Mouse (Mus musculus): ENCODE results near the gene Gm6525.

Gm6525 gene

DNA sequence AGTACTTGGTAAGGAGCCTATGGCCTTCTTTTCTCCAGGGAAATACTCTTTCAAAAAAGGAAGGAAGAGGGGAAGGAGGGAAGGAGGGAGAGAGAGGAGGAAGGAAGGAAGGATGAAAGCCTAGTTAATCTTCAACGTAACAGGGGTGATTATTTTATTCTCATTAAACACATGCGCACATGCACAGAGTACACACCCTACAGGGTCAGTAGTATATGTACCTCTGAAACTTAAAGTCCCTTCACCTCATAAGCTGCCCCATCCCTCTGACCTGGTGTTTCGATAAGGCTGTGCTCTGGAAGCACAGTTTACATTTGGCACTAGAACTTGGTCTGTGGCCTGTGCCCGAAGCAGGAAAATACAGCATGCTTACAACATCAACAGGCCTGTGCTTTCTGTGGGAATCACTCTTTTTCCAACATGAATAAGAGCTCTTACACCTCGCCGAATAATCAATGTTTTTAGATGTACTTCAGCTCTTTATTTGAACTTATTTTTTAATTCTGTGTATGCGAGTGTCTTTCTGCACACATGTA is 37.5 kb downstream of the Gm6525 start:
- DNase-seq (ENCODE audit: low read depth), result no peak

DNA sequence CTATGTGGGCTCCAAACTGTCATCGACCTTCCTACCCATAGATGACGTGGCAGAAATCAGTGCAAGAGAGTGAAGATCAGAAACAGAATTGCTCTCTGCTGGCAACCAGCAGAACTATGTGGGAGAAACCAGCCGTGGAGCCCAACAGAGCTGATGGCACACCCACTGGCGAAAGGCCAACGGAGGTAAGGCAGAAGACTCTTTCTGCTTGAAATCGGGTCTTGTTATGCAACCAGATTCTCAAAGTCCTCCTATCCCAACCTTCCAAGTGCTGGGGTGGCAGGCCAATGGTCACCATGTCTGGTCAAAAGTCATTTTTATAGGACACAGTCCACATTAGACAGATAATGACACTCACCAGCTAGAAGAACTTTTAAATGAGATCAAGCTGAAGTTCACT is 40.6 kb downstream of the Gm6525 start:
- DNase-seq (ENCODE audit: low read depth), result no peak

DNA sequence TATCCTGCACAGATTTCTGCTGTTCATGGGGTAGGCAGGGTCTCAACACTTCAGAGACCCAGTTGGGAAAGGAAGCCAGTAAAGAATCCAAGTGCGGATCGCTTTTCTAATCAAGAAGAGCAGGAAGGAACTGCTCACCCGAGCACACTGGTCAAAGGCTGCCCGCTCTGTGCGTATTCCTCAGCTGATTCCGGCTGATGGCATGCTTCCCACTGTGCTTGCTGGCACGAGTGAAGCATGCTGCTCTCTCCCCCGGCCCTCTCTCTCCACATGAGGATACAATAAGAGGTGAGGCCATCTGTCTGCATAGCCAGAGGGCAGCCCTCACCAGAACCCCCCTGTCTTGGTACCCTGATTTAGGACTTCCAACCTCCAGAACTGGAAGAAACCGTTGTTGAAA is 41.3 kb downstream of the Gm6525 start:
- no peak for DNase-seq (ENCODE audit: low read depth)

DNA sequence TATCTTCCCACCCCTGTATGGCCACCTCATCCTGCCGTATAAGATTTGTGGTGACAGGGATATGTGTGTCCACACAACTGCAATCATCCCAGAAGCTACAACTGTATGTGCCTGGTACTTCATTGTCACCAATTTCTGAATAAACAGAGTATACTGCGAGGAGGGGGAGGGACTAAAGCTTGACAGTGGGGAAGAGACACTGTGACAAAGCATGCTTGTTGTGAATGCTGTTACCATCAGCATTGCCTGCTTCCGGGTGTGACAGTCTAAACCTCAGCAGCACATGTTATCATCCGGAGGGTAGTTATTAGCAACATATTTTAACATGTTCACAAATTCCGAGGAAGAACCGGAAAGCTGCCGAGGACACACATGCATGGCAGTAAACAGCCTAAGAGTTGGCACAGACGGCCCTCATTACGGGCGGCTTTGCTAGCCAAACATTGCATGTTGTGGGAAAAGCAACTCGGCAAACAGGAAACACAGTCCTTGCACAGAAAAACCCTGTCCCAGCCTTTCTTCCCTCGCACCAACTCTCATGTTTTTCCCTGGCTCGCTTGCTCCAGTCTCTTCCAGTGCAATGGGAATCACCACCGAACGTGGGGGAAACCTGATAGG is 41.9 kb downstream of the Gm6525 start:
- DNase-seq (ENCODE audit: low read depth), result no peak

DNA sequence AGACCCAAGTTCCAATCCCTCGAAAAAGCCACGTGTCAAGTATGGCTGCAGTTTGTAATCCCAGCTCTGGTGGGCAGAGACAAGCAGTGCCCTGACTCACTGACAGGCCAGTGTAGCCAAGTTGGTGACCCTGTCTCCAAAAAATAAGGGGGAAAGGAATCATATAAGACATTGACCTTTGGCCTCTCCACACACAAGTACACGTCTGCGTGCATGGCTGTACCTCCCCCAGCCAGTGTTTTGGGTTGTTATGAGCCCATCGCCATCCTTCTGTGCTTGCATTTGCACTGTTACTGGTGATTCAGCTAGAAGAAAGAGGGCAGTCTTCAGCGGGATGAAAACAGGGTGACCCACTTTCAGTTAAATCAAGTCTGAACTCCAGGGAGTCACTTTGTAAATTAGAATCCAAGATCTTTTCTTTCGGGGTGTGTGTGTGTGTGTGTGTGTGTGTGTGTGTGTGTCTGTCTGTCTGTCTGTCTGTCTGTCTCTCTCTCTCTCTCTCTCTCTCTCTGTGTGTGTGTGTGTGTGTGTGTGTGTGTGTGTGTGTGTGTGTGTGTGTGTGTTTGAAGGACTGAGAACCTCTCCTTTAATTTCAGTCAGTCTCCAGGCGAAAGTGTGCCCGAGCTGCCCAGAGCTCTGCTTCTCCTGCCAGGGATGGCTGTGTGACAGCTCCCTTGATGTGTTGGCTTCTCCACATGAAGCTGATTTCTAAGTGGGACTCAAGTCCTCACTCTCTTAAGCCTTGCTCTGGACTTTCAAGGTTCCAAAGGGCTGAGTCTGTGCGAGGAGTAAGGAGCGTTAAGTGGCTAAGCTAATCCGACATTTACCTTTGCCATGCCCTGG is 43.4 kb downstream of the Gm6525 start:
- no peak for DNase-seq (ENCODE audit: low read depth)

DNA sequence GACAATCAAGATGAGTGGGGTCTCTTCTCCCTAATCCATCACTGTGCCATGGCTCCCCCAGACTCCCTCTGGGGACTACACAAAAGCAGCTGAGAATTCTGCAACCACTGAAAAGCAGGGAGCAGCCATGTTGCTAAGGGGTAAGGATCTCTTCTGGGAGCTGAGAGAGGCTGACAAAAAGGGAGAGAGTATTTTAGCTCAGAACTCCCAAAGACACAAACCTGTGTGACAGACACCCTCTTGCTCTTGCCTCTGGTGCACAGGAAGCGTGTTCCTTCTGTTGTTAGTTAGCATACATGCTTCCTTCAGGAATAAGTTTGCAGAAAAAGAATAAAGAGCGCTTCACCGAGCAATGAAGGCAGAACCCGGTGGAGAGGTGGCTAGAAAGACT is 44.1 kb downstream of the Gm6525 start:
- DNase-seq (ENCODE audit: low read depth), result no peak

DNA sequence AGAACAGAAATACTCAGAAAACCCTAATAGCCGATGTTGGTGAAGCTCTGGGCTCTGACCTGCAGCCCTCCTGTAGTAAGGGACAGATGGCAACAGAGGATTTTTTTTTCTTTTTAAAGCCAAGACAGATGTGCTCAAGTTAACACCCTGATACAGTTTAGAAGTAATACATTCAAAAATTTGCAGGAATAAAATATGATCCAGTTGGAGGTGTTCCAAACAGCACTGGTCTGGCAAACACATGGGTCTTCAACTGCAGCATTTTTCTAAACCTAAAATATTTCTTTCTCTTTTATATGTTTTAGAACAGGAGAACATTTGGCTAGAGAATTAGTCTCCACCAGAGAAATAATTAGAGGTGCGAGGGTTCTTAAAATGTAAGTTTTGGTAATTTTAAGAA is 44.6 kb downstream of the Gm6525 start:
- DNase-seq (ENCODE audit: low read depth), result no peak

DNA sequence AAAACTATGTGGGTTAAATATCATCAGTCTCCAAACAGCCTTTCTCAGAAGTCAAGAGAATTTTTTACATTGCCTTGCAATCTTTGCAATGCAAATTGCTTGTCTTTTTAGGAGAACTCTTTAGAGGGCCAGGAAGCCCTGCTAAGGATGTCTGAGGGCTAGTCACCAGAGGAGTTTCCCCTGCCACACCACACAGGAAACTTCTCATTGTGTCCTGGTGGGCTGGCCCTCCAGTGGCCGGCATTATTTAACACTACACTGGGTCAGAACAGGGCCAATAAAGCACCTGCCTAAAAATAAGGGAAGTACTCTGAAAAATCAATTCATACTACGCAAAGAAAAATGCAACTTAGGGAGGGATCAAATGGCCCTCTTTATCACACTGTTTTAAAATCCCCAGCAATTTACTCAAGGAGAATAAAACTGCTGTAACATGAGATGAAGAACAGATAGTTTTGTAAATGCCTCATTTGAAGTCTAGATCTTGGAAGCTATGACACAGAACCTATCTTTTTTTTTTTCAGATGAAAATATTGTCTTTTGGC is 45.3 kb downstream of the Gm6525 start:
- DNase-seq (ENCODE audit: low read depth), result no peak

DNA sequence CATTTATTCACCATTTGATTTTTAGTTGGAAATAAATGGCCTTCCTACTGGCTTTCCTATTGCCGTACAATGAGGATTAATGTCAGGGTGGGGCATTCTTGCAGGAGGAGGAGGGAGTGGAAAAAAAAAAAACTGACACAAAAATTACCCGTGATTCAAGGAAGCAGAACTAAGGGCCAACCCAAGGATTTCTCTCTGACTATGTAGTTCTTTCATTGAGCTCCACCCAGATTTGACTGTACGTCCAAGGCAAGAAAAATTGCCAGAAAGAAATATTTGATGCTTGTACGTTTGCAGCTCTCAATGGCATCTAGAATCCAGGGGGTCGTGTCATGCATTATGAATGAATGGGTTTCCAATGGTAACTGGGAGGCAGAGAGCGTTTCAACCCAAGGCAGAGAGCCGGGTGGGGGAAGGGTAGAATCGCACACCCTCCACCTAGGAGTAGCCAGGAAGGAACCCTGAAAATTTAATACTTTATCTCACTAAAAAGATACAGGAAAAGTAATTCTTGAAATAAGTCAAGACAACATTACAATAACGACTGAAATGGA is 45.9 kb downstream of the Gm6525 start:
- no peak for DNase-seq (ENCODE audit: low read depth)

DNA sequence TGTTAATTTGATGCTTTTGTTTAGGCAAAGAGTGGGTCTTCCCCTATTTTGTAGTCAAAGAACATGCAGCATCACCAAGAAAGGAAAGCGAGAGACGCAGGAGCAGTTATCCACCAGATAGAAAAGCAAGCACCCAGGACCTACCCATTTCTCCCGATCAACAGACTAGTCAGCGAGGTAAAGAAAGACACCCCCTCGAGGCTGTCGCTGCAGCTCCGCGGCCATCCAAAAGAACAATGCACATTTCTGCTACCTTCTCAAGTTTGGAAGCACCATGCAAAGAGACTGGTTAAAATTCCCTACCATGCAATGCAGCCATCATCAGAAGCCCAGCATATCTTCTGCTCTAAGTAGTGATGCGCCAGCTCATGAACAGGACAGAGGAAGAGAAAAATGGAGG is 46.4 kb downstream of the Gm6525 start:
- no peak for DNase-seq (ENCODE audit: low read depth)

DNA sequence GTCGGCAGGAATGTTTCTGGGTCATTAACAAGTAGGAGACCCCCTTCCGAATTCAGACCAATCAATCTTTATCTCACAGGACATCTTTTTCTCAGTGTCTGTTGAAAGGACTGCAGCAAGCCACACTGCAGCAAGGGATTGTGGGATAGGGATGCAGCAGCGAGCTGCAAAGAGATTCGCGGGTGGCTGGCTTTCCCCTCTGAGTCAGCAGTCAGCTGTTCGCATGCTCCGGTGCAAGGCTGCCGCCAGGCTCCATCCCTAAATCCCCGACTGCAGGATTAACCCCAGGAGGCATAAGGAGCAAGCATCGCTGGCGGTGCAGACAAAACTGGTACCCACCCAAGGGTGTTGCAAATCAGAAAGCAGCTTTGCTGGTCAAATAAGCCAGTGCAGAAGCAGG is 46.8 kb downstream of the Gm6525 start:
- no peak for DNase-seq (ENCODE audit: low read depth)

Data from fibroblast of lung, adult 2 months (primary cell).